Mouse (Mus musculus) megakaryocyte, adult 5-6 weeks (primary cell): ENCODE data around the gene Arhgap19. TPM values are rescaled to one million over a fixed set of nuclear protein-coding genes. Genes with fewer than 3 reads are reported as not detected.

Experiments used
- ATAC-seq: 2 replicates; pipeline ENCODE4 v1.8.0; 2016; ENCODE audit warnings: mild to moderate bottlenecking, inconsistent platforms; ENCODE audit not compliant: poor library complexity, severe bottlenecking
- total RNA-seq, 2 experiments: library from RNA; stranded (forward) in 1 of 2; stranded (reverse) in 1 of 2; fragments of 153-499, 151-499 nt in 1 of 2; fragments of 221-1000, 200-1000 nt in 1 of 2; gene quantifications; 2 replicates each; pipeline versions ENCODE4 v1.2.3 to v1.2.4; 2015 to 2017

Gene Arhgap19
- total RNA-seq (2015) (48.5 and 50.3 TPM in 2 replicates), total RNA-seq (2017) (62.7 and 65.3 TPM in 2 replicates)

- peak; percentile 90 for ATAC-seq
Observed at GRCm38 (mm10) chr19:41801742-41802369, at the start of gene Arhgap19. Gene Arhgap19 (minus strand): TSS chr19:41802047.

- peak; percentile 31; the same call in 1 of the 2 replicates for ATAC-seq
Observed at GRCm38 (mm10) chr19:41850719-41851543, 49.1 kb upstream of the Arhgap19 start.

GRCm38 (mm10) chr19:41850021-41850718, 48.3 kb upstream of the Arhgap19 start:
- no peak for ATAC-seq

GRCm38 (mm10) chr19:41847992-41848851, 46.4 kb upstream of the Arhgap19 start, which contains the start of gene Frat2:
Gene Frat2 (minus strand): TSS chr19:41848132.
- peak; percentile 93 for ATAC-seq

- peak; percentile 42 for ATAC-seq
Observed at GRCm38 (mm10) chr19:41847614-41847991, 45.8 kb upstream of the Arhgap19 start.

GRCm38 (mm10) chr19:41847091-41847581, 45.3 kb upstream of the Arhgap19 start:
- ATAC-seq = peak; percentile 3; the same call in 1 of the 2 replicates

GRCm38 (mm10) chr19:41846366-41847090, 44.7 kb upstream of the Arhgap19 start:
- ATAC-seq = no peak

GRCm38 (mm10) chr19:41844345-41844744, 42.5 kb upstream of the Arhgap19 start:
- ATAC-seq = no peak

GRCm38 (mm10) chr19:41842706-41843105, 40.9 kb upstream of the Arhgap19 start:
- peak; percentile 88 for ATAC-seq

GRCm38 (mm10) chr19:41842196-41842595, 40.3 kb upstream of the Arhgap19 start:
- ATAC-seq = no peak

GRCm38 (mm10) chr19:41841105-41841750, 39.4 kb upstream of the Arhgap19 start:
- no peak for ATAC-seq

GRCm38 (mm10) chr19:41839685-41840084, 37.8 kb upstream of the Arhgap19 start:
- ATAC-seq = no peak

GRCm38 (mm10) chr19:41838808-41839207, 37.0 kb upstream of the Arhgap19 start:
- no peak for ATAC-seq

GRCm38 (mm10) chr19:41837917-41838261, 36.0 kb upstream of the Arhgap19 start:
- ATAC-seq = no peak

- ATAC-seq = no peak
Observed at GRCm38 (mm10) chr19:41837194-41837916, 35.5 kb upstream of the Arhgap19 start.

GRCm38 (mm10) chr19:41836719-41837118, 34.9 kb upstream of the Arhgap19 start:
- ATAC-seq = no peak

- ATAC-seq = peak; percentile 59; the same call in 1 of the 2 replicates
Observed at GRCm38 (mm10) chr19:41835816-41836215, 34.0 kb upstream of the Arhgap19 start.

- ATAC-seq = no peak
Observed at GRCm38 (mm10) chr19:41835407-41835806, 33.6 kb upstream of the Arhgap19 start.
